Mouse (Mus musculus) kidney, postnatal 0 days (tissue): ENCODE measurements around the gene 2810021J22Rik. TPM values are rescaled to one million over a fixed set of nuclear protein-coding genes. Genes with fewer than 3 reads are reported as not detected.

ENCODE experiments used
- ATAC-seq: fragments of 200-750 bp; cut with Nextera tagmentation; replicated peaks from 2 replicates; pipeline ENCODE4 v1.8.0; 2017; ENCODE audit warnings: low read depth, moderate number of reproducible peaks, moderate TSS enrichment, moderate library complexity; ENCODE audit not compliant: low FRiP score
- DNase-seq: peaks from one replicate; pipeline ENCODE4 v3.0.0-alpha.2; 2016; ENCODE audit warnings: low spot score
- H3K27ac ChIP-seq: fragments of 300-500 bp; sonication (generic); 2 replicates; pipeline ENCODE4 v1.5.1; 2014; ENCODE audit warnings: mild to moderate bottlenecking
- H3K27me3 ChIP-seq: fragments of 300-500 bp; sonication (generic); 2 replicates; pipeline ENCODE4 v1.6.1; 2014; ENCODE audit warnings: low read length, mixed read lengths; ENCODE audit not compliant: insufficient read depth
- H3K36me3 ChIP-seq: fragments of 300-500 bp; sonication (generic); 2 replicates; pipeline ENCODE4 v1.6.1; 2014; ENCODE audit warnings: low read length, mixed read lengths; ENCODE audit not compliant: insufficient read depth
- H3K4me1 ChIP-seq: fragments of 300-500 bp; sonication (generic); replicated peaks from 2 replicates; pipeline ENCODE4 v1.6.1; 2014; ENCODE audit warnings: antibody characterized with exemption, low read length, mixed read lengths; ENCODE audit not compliant: insufficient read depth
- H3K4me2 ChIP-seq: fragments of 300-500 bp; sonication (generic); 2 replicates; pipeline ENCODE4 v1.6.1; 2014; ENCODE audit warnings: mild to moderate bottlenecking, low read length, moderate library complexity, mixed read lengths
- H3K4me3 ChIP-seq: fragments of 300-500 bp; sonication (generic); replicated peaks from 2 replicates; pipeline ENCODE4 v1.5.1; 2014; ENCODE audit warnings: low read depth, low read length
- H3K9ac ChIP-seq: fragments of 300-500 bp; sonication (generic); 2 replicates; pipeline ENCODE4 v1.6.1; 2014; ENCODE audit warnings: low read depth, low read length
- H3K9me3 ChIP-seq: fragments of 300-500 bp; sonication (generic); replicated peaks from 2 replicates; pipeline ENCODE4 v1.6.1; 2016; ENCODE audit warnings: low read length, inconsistent platforms, mixed read lengths
- CTCF ChIP-seq: IDR thresholded peaks from 2 replicates; pipeline ENCODE4 v1.5.1; 2016; ENCODE audit warnings: antibody characterized with exemption, low read depth, mild to moderate bottlenecking, moderate library complexity
- WGBS: fragments of 180-500 bp; shearing (Covaris S2); extraction: QIAGEN DNeasy Blood & Tissue Kit; methylation state at CpG from one replicate; pipeline ENCODE4 v1.1.7; 2014; 5-methylcytosine and 5-hydroxymethylcytosine counted together
- polyA plus RNA-seq: library from polyadenylated mRNA; unstranded; fragments of >200 nt; fragmentation: Nextera tagmentation; extraction: Ambion mirVana; gene quantifications from 2 replicates; pipeline ENCODE4 v1.2.1, GENCODE M21; 2015

Gene 2810021J22Rik
- polyA plus RNA-seq, 1 experiment from 2014 or later = 7.2 TPM

GRCm38 (mm10) chr11:58913776-58914175 lies 46.8 kb downstream of the 2810021J22Rik start:
- 82% methylated on average over 1 of the region's 1 CpGs for WGBS
- no peak overlapping the region for H3K27ac ChIP-seq
- no peak overlapping the region for H3K9ac ChIP-seq
- H3K9me3 ChIP-seq = no peaks in the 10 kb centered on the region
- H3K4me3 ChIP-seq = no peak overlapping the region; the same call in 1 of the 2 replicates
- H3K4me2 ChIP-seq = peak overlapping the region; percentile 58; the same call in 1 of the 2 replicates
- ATAC-seq (no peak), DNase-seq (no peak)
- no peaks in the 10 kb centered on the region for H3K36me3 ChIP-seq
- no peak for TF ChIP-seq CTCF
- H3K4me1 ChIP-seq = peaks cover 6% of the 10 kb centered on the region; the same call in 1 of the 2 replicates
- H3K27me3 ChIP-seq = no peaks in the 10 kb centered on the region

- WGBS = 14% methylated on average over 17 of the region's 17 CpGs
- Histone ChIP-seq H3K27ac (peak overlapping the region; percentile 56), H3K9me3 (no peaks in the 10 kb centered on the region), H3K9ac (peak overlapping the region; percentile 59), H3K4me2 (peak overlapping the region; percentile 58), H3K27me3 (no peaks in the 10 kb centered on the region), H3K4me3 (peak overlapping the region; percentile 27), H3K4me1 (peaks cover 6% of the 10 kb centered on the region; the same call in 1 of the 2 replicates), H3K36me3 (no peaks in the 10 kb centered on the region)
- peak; percentile 81 for TF ChIP-seq CTCF
- DNase-seq (peak; percentile 81), ATAC-seq (0 out of 2 replicates have a peak, but pooled peaks have one; percentile 14)
Measured at GRCm38 (mm10) chr11:58914461-58915028, 47.5 kb downstream of the 2810021J22Rik start.

- Histone ChIP-seq H3K4me3 (no peak overlapping the region), H3K27ac (no peak overlapping the region), H3K4me1 (peaks cover 6% of the 10 kb centered on the region; the same call in 1 of the 2 replicates), H3K9me3 (no peaks in the 10 kb centered on the region), H3K36me3 (no peaks in the 10 kb centered on the region), H3K27me3 (no peaks in the 10 kb centered on the region), H3K4me2 (no peak overlapping the region), H3K9ac (no peak overlapping the region)
- ATAC-seq (no peak), DNase-seq (peak; percentile 71)
- 54% methylated on average over 14 of the region's 14 CpGs for WGBS
- TF ChIP-seq CTCF = peak; percentile 71
Measured at GRCm38 (mm10) chr11:58916879-58917744, 50.1 kb downstream of the 2810021J22Rik start.

GRCm38 (mm10) chr11:58917745-58918366 lies 50.8 kb downstream of the 2810021J22Rik start, which contains the start of gene Btnl10:
TSS of gene Btnl10 (plus strand) at chr11:58917908.
- TF ChIP-seq CTCF = no peak
- Histone ChIP-seq H3K27me3 (no peaks in the 10 kb centered on the region), H3K4me2 (no peak within 1 kb of the TSS), H3K36me3 (no peaks in the 10 kb centered on the region), H3K9ac (no peak within 1 kb of the TSS), H3K27ac (no peak within 1 kb of the TSS), H3K4me1 (peaks cover 6% of the 10 kb centered on the region; the same call in 1 of the 2 replicates), H3K4me3 (no peak within 1 kb of the TSS), H3K9me3 (no peaks in the 10 kb centered on the region)
- 75% methylated on average over 12 of the region's 12 CpGs for WGBS
- DNase-seq = no peak
- ATAC-seq = no peak

GRCm38 (mm10) chr11:58918759-58919158 lies 51.7 kb downstream of the 2810021J22Rik start:
- H3K27me3 ChIP-seq = no peaks in the 10 kb centered on the region
- no peak overlapping the region for H3K27ac ChIP-seq
- H3K4me2 ChIP-seq = no peak overlapping the region
- 80% methylated on average over 5 of the region's 5 CpGs for WGBS
- H3K36me3 ChIP-seq = no peaks in the 10 kb centered on the region
- no peak overlapping the region for H3K9ac ChIP-seq
- no peaks in the 10 kb centered on the region for H3K9me3 ChIP-seq
- no peak for ATAC-seq
- TF ChIP-seq CTCF = no peak
- no peak for DNase-seq
- H3K4me3 ChIP-seq = no peak overlapping the region
- H3K4me1 ChIP-seq = peaks cover 6% of the 10 kb centered on the region; the same call in 1 of the 2 replicates

GRCm38 (mm10) chr11:58922420-58922819 lies 55.4 kb downstream of the 2810021J22Rik start:
- no peak overlapping the region for H3K4me3 ChIP-seq
- 76% methylated on average over 9 of the region's 9 CpGs for WGBS

More at GRCm38 (mm10) chr11:58922420-58922819, 55.4 kb downstream of the 2810021J22Rik start:
- H3K27me3 ChIP-seq = no peaks in the 10 kb centered on the region
- H3K9ac ChIP-seq = no peak overlapping the region
- no peak for DNase-seq
- H3K9me3 ChIP-seq = no peaks in the 10 kb centered on the region
- no peak for ATAC-seq
- H3K4me1 ChIP-seq = no peaks in the 10 kb centered on the region
- H3K4me2 ChIP-seq = no peak overlapping the region
- H3K36me3 ChIP-seq = no peaks in the 10 kb centered on the region
- no peak overlapping the region for H3K27ac ChIP-seq
- no peak for TF ChIP-seq CTCF
